Comparison of ENCODE assay signal across 24 mouse cellular contexts in genomic region chr5:28304551-28304950, GRCm38 (mm10). TPM values are rescaled to one million over a fixed set of nuclear protein-coding genes. Genes with fewer than 3 reads are reported as not detected.
"Had no signal": no experiment of that assay in that cellular context is flagged by ENCODE, and none has a peak within 500 bp of the region (broad histone marks: within the 10 kb centered on the region; RNA-seq: fewer than 3 reads in every experiment).

No protein-coding gene starts in this region.

- H3K4me3 ChIP-seq: limb, embryonic 12.5 days; limb, embryonic 15.5 days; liver, embryonic 12.5 days; liver, embryonic 15.5 days; midbrain, embryonic 12.5 days; myocyte; neural tube, embryonic 13.5 days; stomach, embryonic 15.5 days had no signal

- H3K4me2 ChIP-seq: limb, embryonic 12.5 days; limb, embryonic 15.5 days; liver, embryonic 12.5 days; liver, embryonic 15.5 days; midbrain, embryonic 12.5 days; neural tube, embryonic 13.5 days; stomach, embryonic 15.5 days had no signal

- H3K4me1 ChIP-seq: limb, embryonic 12.5 days; limb, embryonic 15.5 days; liver, embryonic 12.5 days; liver, embryonic 15.5 days; midbrain, embryonic 12.5 days; neural tube, embryonic 13.5 days; stomach, embryonic 15.5 days had no signal

- H3K9me3 ChIP-seq: limb, embryonic 12.5 days; limb, embryonic 15.5 days; liver, embryonic 12.5 days; liver, embryonic 15.5 days; midbrain, embryonic 12.5 days; neural tube, embryonic 13.5 days; stomach, embryonic 15.5 days had no signal

- H3K36me3 ChIP-seq: limb, embryonic 12.5 days; limb, embryonic 15.5 days; liver, embryonic 12.5 days; liver, embryonic 15.5 days; midbrain, embryonic 12.5 days; neural tube, embryonic 13.5 days; stomach, embryonic 15.5 days had no signal

- H3K27me3 ChIP-seq: limb, embryonic 12.5 days; limb, embryonic 15.5 days; liver, embryonic 15.5 days; midbrain, embryonic 12.5 days; neural tube, embryonic 13.5 days; stomach, embryonic 15.5 days had no signal

- ATAC-seq: liver, embryonic 12.5 days; midbrain, embryonic 16.5 days had no signal

- H3K9ac ChIP-seq: limb, embryonic 12.5 days; limb, embryonic 15.5 days; liver, embryonic 12.5 days; liver, embryonic 15.5 days; midbrain, embryonic 12.5 days; neural tube, embryonic 13.5 days; stomach, embryonic 15.5 days had no signal

- H3K27ac ChIP-seq: limb, embryonic 12.5 days; limb, embryonic 15.5 days; liver, embryonic 12.5 days; liver, embryonic 15.5 days; midbrain, embryonic 12.5 days; neural tube, embryonic 13.5 days; stomach, embryonic 15.5 days had no signal

- DNase-seq: kidney, adult 2 months; kidney, postnatal 10 days; kidney, postnatal 36 days; left cerebral cortex, postnatal 4 days; lung, adult 2 months; lung, postnatal 14 days; lung, postnatal 4 days; right cerebral cortex, postnatal 25 days; spleen, adult 18-20 months; thymus, postnatal 25 days had no signal

RNA-seq across cellular contexts. Expression of gene Cnpy1, which starts 58.9 kb away (rescaled TPM):
- total RNA-seq: megakaryocyte progenitor cell, adult 5-6 weeks; megakaryocyte-erythroid progenitor cell, adult 5-6 weeks; monocyte, adult 5-6 weeks; neutrophil, adult 5-6 weeks had no signal
- polyA plus RNA-seq: limb, embryonic 12.5 days; limb, embryonic 15.5 days; liver, embryonic 12.5 days; myocyte; thymus, postnatal 0 days had no signal
